Mouse (Mus musculus): ENCODE results near the gene F2rl3.
A peak's percentile ranks its signal among the peaks of the same experiment; 100 is the strongest.

F2rl3 gene

DNA sequence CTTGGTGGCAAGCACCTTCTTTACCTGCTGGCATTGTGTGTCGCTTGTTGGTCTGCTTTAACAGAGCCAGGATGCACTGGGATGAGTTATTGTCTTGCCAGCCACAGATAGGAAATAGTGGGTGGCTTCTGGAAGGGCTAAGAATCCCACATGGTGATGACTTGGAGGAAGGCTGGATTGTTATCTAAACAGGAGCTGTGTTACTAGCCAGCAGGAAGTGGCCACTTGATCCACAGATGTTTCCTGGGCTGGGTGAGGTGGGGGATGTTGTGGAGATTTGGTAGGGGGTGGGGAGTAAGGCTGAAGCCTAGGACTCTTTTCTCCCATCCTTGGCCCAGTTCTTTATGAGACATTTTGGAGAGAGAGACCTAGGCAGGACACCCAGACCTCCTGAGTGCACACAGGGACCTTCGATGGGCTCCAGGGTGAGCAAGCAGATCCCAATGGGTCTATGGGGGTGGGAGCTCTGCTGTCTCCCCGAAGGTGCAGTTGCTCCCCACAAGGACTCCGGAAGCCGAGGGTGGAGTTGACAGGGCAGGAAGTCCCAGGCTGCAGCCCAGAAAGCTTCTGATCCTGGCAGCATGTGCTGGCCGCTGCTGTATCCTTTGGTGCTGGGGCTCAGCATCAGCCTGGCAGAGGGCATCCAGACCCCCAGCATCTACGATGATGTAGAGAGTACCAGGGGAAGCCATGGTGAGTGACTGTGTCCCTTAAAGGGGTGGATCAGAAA is at the start of gene F2rl3:
Gene F2rl3 (plus strand): TSS at position 559 of the 730 bp plus-strand sequence.
- DNase-seq (ENCODE audit: low read depth) = peak; percentile 69

DNA sequence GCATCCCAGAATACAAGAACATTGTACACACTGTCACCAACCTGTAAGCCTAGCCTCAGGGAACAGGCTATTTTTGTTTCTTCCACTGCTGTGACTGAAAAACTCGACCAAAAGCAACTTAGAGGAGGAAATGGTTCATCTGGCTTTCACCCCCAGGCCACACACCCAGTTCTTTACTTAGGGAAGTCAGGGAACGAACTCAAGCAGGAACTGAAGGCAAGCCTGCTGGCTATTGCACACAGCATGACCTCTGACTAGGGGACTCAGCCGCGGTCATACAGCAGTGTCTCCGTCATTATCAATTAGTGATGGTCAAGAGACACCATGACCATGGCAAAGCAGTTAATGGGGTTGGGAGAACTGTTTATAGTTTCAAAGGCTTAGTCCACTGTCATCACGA is 49.1 kb upstream of the F2rl3 start:
- no peak for DNase-seq (ENCODE audit: low read depth)

DNA sequence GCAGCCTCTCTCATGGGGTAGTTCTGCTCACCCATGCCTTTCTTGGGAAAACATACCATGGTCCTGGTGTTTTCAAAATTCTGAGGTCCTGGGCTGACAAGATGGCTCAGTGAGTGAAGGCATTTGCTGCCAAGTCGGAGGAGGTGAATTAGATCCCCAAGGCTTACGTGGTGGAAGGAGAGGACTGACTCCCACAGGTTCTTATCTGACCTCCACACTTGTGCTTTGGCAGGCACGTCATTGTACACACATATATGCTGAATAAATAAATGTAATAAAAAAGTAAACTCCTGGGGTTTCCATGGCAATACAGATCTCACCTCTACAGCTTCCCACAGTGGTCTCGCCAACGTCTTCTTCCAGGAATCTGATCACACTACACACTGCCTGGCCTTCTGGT is 45.1 kb upstream of the F2rl3 start:
- no peak for DNase-seq (ENCODE audit: low read depth)

DNA sequence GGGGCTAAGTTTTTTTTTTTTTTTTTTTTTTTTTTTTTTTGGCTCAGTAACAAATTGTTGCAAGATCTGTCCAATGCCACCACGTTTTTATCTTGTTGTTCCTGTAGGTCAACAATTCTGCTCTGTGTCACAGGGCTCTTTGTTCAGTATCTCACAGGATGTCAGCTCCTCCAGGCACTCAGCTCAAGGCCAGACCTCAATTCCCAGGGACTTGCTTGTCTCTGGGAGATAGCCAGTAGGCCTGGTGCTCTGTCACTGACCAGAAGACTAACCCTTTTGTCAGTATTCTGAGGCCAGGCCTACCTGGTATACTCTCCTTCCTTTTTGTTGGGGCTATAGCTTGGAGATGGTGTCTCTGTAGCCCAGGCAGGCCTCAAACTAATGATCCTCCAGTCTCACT is 41.1 kb upstream of the F2rl3 start:
- DNase-seq (ENCODE audit: low read depth) = no peak

DNA sequence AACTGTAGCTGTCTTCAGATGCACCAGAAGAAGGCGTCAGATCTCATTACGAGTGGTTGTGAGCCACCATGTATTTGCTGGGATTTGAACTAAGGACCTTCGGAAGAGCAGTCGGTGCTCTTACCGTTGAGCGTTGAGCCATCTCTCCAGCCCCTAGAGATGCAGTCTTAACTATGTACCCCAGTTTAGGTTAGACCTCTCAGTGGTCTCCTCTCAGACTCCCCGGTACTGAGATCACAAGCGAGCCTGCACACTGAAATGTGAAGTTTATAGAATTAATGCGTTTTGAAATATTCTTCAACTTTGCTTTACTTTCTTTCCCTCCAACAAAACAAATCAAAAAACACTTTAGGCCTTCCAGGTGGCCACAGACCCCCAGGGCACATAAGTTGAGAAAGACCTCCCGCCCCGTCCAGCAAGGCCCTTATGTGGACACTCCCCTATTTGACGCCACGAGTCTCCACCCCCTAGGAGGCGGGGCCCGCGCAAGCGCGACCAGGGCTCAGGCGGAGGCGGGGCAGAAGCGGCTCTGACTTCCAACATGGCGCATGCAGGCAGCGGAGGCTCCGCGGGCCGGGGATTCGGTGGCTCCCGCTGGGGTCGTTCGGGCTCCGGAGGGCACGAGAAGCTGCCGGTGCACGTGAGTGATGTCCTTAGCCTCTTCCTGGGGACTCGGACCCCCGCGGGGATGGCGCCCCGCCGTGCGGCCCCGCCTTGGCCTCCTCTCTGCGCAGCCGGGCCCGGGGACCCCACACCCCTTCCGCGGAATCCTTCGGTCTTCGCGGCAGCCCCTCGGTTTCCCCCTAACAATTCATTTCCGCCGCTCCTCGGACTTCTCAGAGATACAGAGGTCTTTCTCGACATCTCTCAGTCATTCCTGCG is 38.7 kb upstream of the F2rl3 start, which contains the start of gene Sin3b:
Gene Sin3b (plus strand): TSS at position 517 of the 882 bp plus-strand sequence.
- peak; percentile 94 for DNase-seq (ENCODE audit: low read depth)

DNA sequence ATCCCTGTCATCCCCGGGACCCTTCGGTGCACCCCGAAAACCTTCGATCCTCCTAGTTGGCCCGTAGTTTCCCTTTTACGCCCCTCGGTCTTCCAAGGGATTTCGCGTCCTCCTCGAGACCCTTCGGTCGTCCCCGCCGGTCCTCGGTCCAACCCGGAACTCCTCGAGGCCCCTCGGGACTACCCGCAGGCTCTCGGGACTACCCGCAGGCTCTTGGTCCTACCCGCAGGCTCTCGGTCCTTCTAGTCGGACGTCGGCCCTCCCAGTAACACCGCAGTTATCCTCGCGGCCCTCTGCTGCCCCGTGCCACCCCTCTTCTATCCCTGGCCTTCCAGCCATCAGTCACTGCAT is 38.1 kb upstream of the F2rl3 start:
- DNase-seq (ENCODE audit: low read depth) = no peak

DNA sequence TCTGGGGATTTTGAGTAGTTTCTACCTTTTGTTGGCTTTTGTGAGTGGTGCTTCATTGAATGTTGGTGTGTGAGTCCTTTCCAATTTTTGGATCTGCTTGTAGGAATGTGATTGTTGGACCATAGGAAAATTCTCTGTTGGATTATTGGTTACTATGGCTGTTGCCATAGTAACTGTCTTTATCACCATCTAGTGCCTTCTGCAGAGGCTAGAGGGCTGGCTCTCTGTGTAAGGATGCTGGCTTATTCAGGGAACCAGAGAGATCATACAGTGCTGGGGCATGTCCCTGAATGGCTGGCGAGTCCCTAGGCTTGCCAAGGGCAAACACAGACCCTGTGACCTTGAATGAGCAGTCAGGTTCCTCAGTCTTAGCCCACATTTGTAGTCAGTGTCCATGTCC is 33.0 kb upstream of the F2rl3 start:
- DNase-seq (ENCODE audit: low read depth) = no peak

DNA sequence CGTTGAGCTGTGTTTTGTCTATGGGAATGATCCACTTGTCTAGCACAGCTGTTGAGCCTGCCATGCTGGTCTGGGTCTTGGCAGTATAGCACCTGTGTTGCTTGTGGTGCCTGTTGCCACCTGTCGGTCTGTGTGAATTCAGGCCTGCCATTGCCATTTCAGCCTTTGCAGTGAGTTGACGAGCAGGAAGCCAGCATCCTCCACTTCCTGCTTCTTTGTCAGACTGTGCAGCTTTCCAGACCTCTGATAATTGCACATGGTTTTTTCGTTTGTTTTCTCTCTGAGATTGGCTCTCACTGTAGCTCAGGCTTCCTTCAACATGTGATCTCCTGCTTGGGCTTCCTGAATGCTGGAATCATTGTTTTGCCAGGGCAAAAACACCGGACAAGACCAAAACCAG is 26.7 kb upstream of the F2rl3 start:
- DNase-seq (ENCODE audit: low read depth) = peak; percentile 51

DNA sequence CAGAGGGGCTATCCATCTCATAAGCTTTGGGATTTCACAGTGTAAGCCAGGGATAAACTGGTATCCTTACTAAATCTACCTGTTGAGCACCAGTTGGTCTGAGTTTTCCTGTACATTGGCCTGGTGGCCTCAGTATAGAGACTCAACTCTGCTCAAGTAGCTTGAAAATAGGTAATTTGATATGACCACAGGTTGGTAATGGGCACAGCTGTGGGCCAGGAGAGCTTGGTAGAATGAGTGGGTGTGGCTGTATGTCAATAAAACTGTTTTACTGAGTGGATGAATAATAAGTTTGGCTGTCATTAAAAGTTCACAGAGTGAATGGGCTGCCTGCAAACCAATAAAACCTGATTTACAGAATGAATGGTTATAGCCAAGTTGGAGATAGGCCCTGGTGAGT is 24.8 kb upstream of the F2rl3 start:
- DNase-seq (ENCODE audit: low read depth) = no peak

DNA sequence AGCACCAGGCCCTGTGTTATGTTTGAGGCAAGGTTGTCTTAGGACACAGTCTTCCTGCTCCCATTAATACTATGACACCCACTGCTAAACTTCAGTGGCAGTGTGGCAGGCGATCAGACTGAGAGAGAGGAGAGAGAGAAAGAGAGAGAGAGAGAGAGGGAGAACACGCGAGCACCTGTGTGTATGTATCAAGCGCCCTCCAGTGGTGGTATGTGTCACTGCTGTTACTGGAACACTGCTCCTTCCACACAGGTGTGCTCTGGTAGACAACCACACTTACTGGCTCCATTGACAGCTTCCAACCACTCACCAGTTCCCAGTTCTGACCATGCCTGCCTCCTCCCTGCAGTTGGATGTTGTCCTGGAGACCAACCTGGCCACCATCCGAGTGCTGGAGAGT is 15.6 kb upstream of the F2rl3 start:
- peak; percentile 73 for DNase-seq (ENCODE audit: low read depth)

DNA sequence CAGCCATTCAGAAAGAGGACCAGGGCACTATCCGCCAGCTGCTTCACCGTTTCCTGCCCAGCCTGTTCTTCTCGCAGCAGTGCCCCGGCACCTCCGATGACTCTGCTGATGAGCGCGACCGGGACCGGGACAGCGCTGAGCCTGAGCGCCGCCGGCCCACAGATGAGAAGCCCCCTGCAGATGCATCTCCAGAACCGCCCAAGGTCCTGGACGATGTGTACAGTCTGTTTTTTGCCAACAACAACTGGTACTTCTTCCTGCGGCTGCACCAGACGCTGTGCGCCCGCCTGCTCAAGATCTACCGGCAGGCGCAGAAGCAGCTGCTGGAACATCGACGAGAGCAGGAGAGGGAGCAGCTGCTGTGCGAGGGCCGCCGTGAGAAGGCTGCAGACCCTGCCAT is 11.8 kb upstream of the F2rl3 start:
- DNase-seq (ENCODE audit: low read depth) = no peak

DNA sequence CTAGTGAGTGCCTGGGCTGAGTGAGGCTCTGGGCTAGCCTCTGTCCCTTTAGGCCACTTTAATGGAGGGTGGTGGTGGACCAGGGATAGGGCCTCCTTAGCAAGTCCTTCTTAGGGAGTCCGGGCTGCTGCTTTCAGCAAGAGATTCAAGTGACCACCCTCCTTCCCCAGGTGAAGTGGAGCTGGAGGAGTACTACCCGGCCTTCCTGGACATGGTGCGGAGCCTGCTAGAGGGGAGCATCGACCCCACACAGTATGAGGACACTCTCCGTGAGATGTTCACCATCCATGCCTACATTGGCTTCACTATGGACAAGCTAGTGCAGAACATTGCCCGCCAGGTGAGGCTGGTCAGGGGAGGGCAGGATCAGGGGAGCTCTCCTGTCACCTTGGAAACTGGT is 11.4 kb upstream of the F2rl3 start:
- DNase-seq (ENCODE audit: low read depth) = no peak

DNA sequence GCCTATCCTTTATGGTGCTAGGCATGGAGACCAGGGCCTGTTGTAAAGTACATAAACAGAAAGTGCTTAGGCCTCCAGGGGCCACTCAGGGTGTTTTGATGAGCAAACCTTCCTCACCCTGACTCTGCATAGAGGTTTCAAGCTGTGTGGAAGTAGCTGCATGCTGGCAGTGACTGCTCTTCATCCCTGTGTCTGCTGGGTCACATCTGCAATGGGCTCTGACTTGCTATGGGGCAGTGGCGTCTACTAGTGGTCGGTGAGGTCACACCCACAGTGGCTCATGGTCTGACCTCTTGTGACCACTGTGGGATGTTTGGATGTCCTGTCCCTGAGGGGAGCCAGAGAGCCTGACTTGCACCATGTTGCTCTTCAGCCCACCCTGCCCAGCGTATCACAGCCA is 10.6 kb upstream of the F2rl3 start:
- DNase-seq (ENCODE audit: low read depth) = no peak

DNA sequence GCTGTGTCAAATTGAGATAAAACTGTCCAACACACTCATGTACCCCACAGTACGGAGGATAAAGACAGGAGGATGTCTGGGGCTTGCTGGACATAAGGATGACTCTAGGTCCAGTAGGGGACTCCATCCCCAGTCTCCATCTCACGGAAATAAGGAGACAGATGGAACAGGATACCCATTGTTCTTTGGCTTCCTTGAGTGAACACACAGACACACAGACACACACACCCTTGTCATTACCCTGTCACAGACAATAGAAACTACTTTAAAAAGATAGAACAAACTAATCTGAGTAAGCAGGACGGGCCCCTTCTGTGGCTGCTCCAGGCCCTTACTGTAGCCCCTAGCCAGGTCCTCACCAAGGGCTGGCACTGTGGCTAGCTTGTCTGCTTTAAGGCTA is 9.4 kb upstream of the F2rl3 start:
- no peak for DNase-seq (ENCODE audit: low read depth)

DNA sequence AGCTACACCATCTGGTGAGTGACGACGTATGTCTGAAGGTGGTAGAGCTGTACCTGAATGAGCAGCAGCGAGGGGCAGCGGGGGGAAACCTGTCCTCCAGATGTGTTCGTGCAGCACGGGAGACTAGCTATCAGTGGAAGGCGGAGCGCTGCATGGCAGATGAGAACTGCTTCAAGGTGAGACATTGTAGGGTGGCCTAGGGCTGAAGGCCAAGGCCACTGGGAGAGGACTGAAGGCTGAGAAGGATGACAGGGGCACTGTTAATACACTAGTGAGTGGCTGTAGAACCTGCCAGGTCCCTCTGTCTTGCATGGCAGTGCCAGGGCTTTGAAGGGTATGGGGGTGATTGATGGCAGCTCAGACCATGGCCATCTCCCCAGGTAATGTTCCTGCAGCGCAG is 8.5 kb upstream of the F2rl3 start:
- no peak for DNase-seq (ENCODE audit: low read depth)

DNA sequence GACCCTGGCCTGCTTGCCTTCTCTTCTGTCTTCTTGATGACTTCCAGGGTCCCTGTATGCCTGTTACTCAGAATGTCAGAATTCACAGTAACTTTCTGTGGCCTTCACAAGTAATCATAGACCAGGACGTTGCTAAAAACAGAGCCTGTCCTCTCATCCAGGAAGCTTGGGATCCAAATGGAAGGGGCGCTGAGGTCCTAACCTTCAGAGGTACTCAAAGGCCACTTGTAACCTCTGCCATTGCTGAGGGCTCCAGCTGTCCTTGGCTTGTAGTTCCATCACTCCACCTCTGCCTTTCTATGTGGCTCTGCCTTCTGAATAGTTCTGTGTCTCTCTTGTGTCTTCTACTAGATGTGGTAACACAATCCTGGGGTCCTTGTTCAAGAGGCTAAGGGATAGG is 7.9 kb upstream of the F2rl3 start:
- no peak for DNase-seq (ENCODE audit: low read depth)

DNA sequence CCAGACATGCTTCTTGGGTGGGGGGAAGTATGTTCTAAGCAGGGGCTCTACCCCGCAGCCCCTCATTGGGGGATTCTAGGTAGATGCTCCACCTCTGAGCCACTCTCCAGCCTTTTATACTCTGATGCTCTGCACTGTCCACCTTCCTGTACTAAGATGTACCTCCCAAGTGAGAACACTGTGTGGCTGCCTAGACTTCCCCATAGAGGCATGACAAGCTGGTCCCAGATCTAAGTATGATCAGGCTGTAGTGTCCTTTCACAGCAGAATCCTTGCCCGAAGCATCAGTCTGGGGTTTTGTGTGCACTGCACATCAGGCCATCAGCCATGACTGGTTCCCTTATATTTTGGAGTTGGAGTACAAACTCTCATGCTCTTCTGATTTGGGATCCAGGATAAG is 5.6 kb upstream of the F2rl3 start:
- DNase-seq (ENCODE audit: low read depth) = no peak

DNA sequence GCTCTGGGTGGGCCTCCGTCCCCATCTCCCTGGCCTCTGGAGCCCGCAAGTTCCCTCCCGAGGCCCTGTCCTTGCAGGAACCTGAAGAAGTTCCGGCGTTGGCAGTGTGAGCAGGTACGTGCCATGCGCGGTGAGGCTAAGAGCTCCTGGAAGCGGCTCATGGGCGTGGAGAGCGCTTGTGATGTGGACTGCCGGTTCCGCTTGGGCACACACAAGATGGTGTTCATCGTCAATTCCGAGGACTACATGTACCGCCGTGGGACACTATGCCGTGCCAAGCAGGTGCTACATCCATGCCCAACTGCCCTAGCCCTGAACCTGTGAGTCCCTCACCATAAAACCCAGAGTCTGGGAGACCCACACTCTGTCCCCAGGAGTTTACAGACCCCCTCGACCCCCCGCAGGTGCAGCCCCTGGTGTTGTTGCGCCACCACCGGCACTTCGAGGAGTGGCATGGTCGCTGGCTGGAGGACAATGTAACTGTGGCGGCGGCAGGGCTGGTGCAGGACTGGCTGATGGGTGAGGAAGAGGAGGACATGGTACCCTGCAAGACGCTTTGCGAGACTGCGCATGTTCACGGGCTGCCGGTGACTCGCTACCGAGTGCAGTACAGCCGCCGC is 4.8 kb upstream of the F2rl3 start:
- DNase-seq (ENCODE audit: low read depth) = no peak

DNA sequence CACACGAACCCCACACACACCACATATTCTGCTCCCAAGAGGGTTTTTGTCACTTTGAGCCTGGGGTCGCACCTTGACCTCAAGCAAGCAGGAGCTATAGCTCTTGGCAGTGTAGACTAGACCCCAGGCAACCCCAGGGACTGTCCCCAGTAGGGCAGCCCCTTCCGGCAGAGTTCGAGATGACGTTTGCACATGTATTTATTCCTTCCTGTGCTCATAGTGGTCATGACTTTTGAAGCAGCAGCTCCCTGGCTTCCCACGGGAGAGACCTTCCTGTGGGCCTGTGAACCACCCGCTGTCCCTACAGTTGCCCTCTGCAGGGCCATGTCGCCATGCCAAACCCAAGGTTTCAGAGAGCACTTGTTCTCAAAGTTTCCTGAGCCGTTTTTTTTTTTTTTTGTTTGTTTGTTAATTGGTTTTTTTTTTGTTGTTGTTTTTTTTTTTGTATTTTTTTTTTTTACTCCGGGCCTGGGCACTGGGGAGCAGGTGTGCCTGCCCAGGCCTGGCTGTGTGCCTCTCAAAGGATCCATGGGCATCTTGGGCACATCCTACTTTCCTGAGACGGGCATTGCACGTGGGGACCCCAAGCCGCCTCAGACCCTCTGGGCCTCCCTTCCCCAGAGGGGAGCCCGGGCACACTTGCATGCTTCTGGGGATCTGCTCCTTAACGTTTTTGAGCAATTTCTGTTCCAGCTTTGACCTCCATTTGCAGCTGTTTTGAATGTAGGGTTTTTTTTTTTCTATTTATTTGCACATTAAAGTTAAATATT is 4.1 kb upstream of the F2rl3 start:
- no peak for DNase-seq (ENCODE audit: low read depth)

DNA sequence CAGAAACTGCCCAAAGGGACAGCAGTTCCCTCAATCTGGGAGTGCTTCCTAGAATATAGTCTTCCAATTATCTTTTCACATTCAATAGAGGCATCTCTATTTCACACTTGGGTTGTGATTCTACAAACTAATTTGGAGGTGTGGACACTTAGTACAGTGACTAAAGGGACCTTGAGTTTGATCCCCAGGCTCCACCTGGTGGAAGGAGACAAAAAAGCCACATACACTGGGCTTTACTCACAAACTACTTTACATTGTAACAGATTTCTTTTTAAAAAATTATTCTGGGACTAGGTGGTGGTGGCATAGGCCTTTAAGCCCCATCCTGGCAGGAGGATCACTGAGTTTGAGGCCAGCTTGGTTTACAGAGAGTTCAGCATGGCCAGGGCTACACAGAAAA is 3.4 kb upstream of the F2rl3 start:
- DNase-seq (ENCODE audit: low read depth) = no peak

DNA sequence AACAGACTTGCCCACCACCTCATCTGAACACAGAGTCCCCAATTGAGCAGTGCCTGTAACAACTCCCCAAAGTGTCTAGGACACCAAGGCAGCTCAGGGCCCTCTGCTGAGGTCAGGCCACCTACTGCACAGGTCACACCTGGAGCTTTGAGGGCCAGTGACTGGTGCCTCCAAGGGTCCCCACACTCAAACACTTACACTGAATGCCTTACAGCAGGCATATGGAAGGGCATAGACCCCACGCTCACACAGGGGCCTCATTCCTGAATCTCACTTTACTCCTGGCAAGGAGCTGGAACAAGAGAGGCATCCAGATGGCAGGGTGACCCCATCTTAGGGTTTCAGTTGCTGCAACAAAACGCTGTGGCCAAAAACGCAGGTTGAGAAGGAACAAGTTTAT is 1.5 kb upstream of the F2rl3 start:
- no peak for DNase-seq (ENCODE audit: low read depth)

DNA sequence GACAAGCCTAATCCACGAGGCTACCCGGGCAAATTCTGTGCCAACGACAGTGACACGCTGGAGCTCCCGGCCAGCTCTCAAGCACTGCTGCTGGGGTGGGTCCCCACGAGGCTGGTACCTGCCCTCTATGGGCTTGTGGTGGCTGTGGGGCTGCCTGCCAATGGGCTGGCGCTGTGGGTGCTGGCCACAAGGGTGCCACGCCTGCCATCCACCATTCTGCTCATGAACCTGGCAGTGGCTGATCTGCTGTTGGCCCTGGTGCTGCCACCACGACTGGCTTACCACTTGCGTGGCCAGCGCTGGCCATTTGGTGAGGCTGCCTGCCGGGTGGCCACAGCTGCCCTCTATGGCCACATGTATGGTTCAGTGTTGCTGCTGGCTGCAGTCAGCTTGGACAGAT is 626 bp downstream of the F2rl3 start:
- peak; percentile 40 for DNase-seq (ENCODE audit: low read depth)
